Mouse (Mus musculus): Measurements from ENCODE around the gene Gng5.

- TF ChIP-seq ELF1 (IDR thresholded peaks at IDR 0.05; ENCODE audit: low read depth, low read length) (no peak), ETS1 (IDR thresholded peaks at IDR 0.05; ENCODE audit: low read depth, low read length) (no peak), ZMIZ1 (IDR thresholded peaks at IDR 0.05; ENCODE audit: low read depth, low read length) (no peak), ZKSCAN1 (IDR thresholded peaks at IDR 0.05; ENCODE audit: low read depth, low read length) (no peak), CHD2 (IDR thresholded peaks at IDR 0.05; ENCODE audit: low read length) (no peak), POLR2AphosphoS5 (IDR thresholded peaks at IDR 0.05; ENCODE audit: borderline replicate concordance, low read depth, low read length) (no peak), EP300 (IDR thresholded peaks at IDR 0.05; ENCODE audit: low read depth in 1 of 2, low read length in 2 of 2) (no peak)
These were observed 30.4 kb upstream of the Gng5 start for GRCm38 (mm10) chr3:146469226-146469625.

All from MEL (cell line).